In genomic region chr12:85219236-85219904, GRCm38 (mm10) we compare ENCODE assay signal across 8 mouse cellular contexts. TPM values are rescaled to one million over a fixed set of nuclear protein-coding genes. Genes with fewer than 3 reads are reported as not detected.
DNase-seq lines count a peak whose midpoint lies in the region; ATAC-seq and TF ChIP-seq lines count a peak whose summit lies in the region.

Gene Eif2b2 (plus strand): TSS chr12:85219481.

- H3K4me1 ChIP-seq in bone marrow, adult 2 months (ENCODE audit: control insufficient read depth, insufficient read depth, low read length): peaks cover 1% of the 10 kb centered on the region; the same call in 1 of the 2 replicates
- peaks cover 21% of the 10 kb centered on the region for H3K4me1 ChIP-seq in embryonic facial prominence, embryonic 15.5 days
- peaks cover 16% of the 10 kb centered on the region for H3K4me1 ChIP-seq in kidney, embryonic 14.5 days (ENCODE audit: control insufficient read depth, insufficient read depth, low read length)
- H3K4me1 ChIP-seq in limb, embryonic 15.5 days: peaks cover 26% of the 10 kb centered on the region

- WGBS in bone marrow, adult 2 months: under 1% methylated on average over 54 of the region's 54 CpGs
- under 1% methylated on average over 54 of the region's 54 CpGs for WGBS in embryonic facial prominence, embryonic 15.5 days
- WGBS in kidney, embryonic 14.5 days: under 1% methylated on average over 54 of the region's 54 CpGs
- under 1% methylated on average over 54 of the region's 54 CpGs for WGBS in limb, embryonic 15.5 days

- H3K4me3 ChIP-seq in bone marrow, adult 2 months (replicated peaks; ENCODE audit: control insufficient read depth, low read depth, low read length): peak within 1 kb of the TSS; percentile 82
- H3K4me3 ChIP-seq in embryonic facial prominence, embryonic 15.5 days (replicated peaks): peak within 1 kb of the TSS; percentile 78
- peak within 1 kb of the TSS; percentile 94 for H3K4me3 ChIP-seq in kidney, embryonic 14.5 days (ENCODE audit: low read length)
- peak within 1 kb of the TSS; percentile 74 for H3K4me3 ChIP-seq in limb, embryonic 15.5 days

- no peaks in the 10 kb centered on the region for H3K9me3 ChIP-seq in embryonic facial prominence, embryonic 15.5 days (replicated peaks)
- no peaks in the 10 kb centered on the region for H3K9me3 ChIP-seq in kidney, embryonic 14.5 days (ENCODE audit: control insufficient read depth, low read length)
- no peaks in the 10 kb centered on the region for H3K9me3 ChIP-seq in limb, embryonic 15.5 days

- H3K4me2 ChIP-seq in embryonic facial prominence, embryonic 15.5 days (replicated peaks): peak within 1 kb of the TSS; percentile 78
- peak within 1 kb of the TSS; percentile 75 for H3K4me2 ChIP-seq in kidney, embryonic 14.5 days (replicated peaks; ENCODE audit: low read depth, low read length)
- peak within 1 kb of the TSS; percentile 80 for H3K4me2 ChIP-seq in limb, embryonic 15.5 days

- peak; percentile 99 for ATAC-seq in embryonic facial prominence, embryonic 15.5 days (ENCODE audit: insufficient number of reproducible peaks, low FRiP score, low TSS enrichment, low read depth)
- peak; percentile 100 for ATAC-seq in kidney, embryonic 14.5 days (ENCODE audit: low FRiP score, low TSS enrichment)
- ATAC-seq in limb, embryonic 15.5 days (ENCODE audit: insufficient number of reproducible peaks, low FRiP score, low TSS enrichment, low read depth): peak; percentile 100

- H3K27me3 ChIP-seq in embryonic facial prominence, embryonic 15.5 days: no peaks in the 10 kb centered on the region
- no peaks in the 10 kb centered on the region for H3K27me3 ChIP-seq in kidney, embryonic 14.5 days (ENCODE audit: control insufficient read depth, insufficient read depth, low read length)
- H3K27me3 ChIP-seq in limb, embryonic 15.5 days: no peaks in the 10 kb centered on the region

- peak within 1 kb of the TSS; percentile 39 for H3K27ac ChIP-seq in bone marrow, adult 2 months (ENCODE audit: control insufficient read depth, insufficient read depth, low read depth, low read length, poor library complexity)
- H3K27ac ChIP-seq in embryonic facial prominence, embryonic 15.5 days (replicated peaks): peak within 1 kb of the TSS; percentile 84
- H3K27ac ChIP-seq in kidney, embryonic 14.5 days (ENCODE audit: low read depth, low read length): peak within 1 kb of the TSS; percentile 57
- peak within 1 kb of the TSS; percentile 79 for H3K27ac ChIP-seq in limb, embryonic 15.5 days

- peaks cover 35% of the 10 kb centered on the region for H3K36me3 ChIP-seq in embryonic facial prominence, embryonic 15.5 days
- peaks cover 33% of the 10 kb centered on the region for H3K36me3 ChIP-seq in kidney, embryonic 14.5 days (ENCODE audit: control insufficient read depth, insufficient read depth, low read length)
- H3K36me3 ChIP-seq in limb, embryonic 15.5 days: peaks cover 30% of the 10 kb centered on the region

- peak; percentile 40; the same call in 1 of the 2 replicates for TF ChIP-seq POLR2A in bone marrow, adult 2 months (IDR thresholded peaks at IDR 0.05; ENCODE audit: borderline replicate concordance, control insufficient read depth, low read depth, low read length)

- H3K9ac ChIP-seq in embryonic facial prominence, embryonic 15.5 days: peak within 1 kb of the TSS; percentile 50
- H3K9ac ChIP-seq in kidney, embryonic 14.5 days (ENCODE audit: low read depth, low read length): peak within 1 kb of the TSS; percentile 72
- peak within 1 kb of the TSS; percentile 68 for H3K9ac ChIP-seq in limb, embryonic 15.5 days

- TF ChIP-seq CTCF in bone marrow, adult 2 months (IDR thresholded peaks at IDR 0.05; ENCODE audit: control insufficient read depth, insufficient read depth, low read length): no peak

- peak; percentile 98 for DNase-seq in 416B (ENCODE audit: low read depth)
- peak; percentile 99 to 100 for DNase-seq in heart, adult 9 months (ENCODE audit: low spot score in 2 of 2)
- DNase-seq in monocyte, adult 2 months (ENCODE audit: low read depth in 1 of 2, low spot score in 2 of 2): peak; percentile 91
- peak; percentile 96 for DNase-seq in spleen, postnatal 36 days (ENCODE audit: low spot score in 2 of 2)

RNA-seq across cellular contexts. Expression of gene Eif2b2, which starts in this region (rescaled TPM):
- polyA plus RNA-seq in bone marrow, adult 2 months (2011; ENCODE audit: insufficient read depth, insufficient read length, low replicate concordance, missing spikeins): 17.0 and 32.9 TPM in 2 replicates
- polyA plus RNA-seq in embryonic facial prominence, embryonic 15.5 days (2015; fragmentation: Nextera tagmentation; extraction: Ambion mirVana): 91.1 and 94.6 TPM in 2 replicates
- 95.7 and 105 TPM in 2 replicates for polyA plus RNA-seq in kidney, embryonic 14.5 days (2014; fragmentation: Nextera tagmentation; extraction: Ambion mirVana)
- 79.4 and 83.8 TPM in 2 replicates for polyA plus RNA-seq in limb, embryonic 15.5 days (2015; fragmentation: Nextera tagmentation; extraction: Ambion mirVana)

Comparison
In these comparisons a context has a peak if more than half of its experiments do, and no peak if none do; other contexts are left out.
1. Peak in every context shown above with its lines: DNase-seq, ATAC-seq, H3K4me3 ChIP-seq and H3K27ac ChIP-seq.